9 mouse cellular contexts compared by ENCODE assay signal in genomic region chr13:55210193-55210970, GRCm38 (mm10). TPM values are rescaled to one million over a fixed set of nuclear protein-coding genes. Genes with fewer than 3 reads are reported as not detected.
A peak's percentile ranks its signal among the peaks of the same experiment; 100 is the strongest.
DNase-seq lines count a peak whose midpoint lies in the region; ATAC-seq and TF ChIP-seq lines count a peak whose summit lies in the region.
"Had no signal": no experiment of that assay in that cellular context is flagged by ENCODE, and none has a peak within 500 bp of the region (broad histone marks: within the 10 kb centered on the region; RNA-seq: fewer than 3 reads in every experiment).

No protein-coding gene starts in this region.

- H3K4me1 ChIP-seq in E14TG2a.4 (replicated peaks; ENCODE audit: low read depth, low read length), result peaks cover 67% of the 10 kb centered on the region
- H3K4me1 ChIP-seq in brown adipose tissue, adult 24 weeks (ENCODE audit: control insufficient read depth, insufficient read depth, insufficient read length, low read length), result peaks cover 10% of the 10 kb centered on the region; the same call in 1 of the 2 replicates
- peaks cover 32% of the 10 kb centered on the region for H3K4me1 ChIP-seq in heart, embryonic 13.5 days
- H3K4me1 ChIP-seq in kidney, postnatal 0 days (replicated peaks; ENCODE audit: insufficient read depth, low read length), result peaks cover 16% of the 10 kb centered on the region
- peaks cover 40% of the 10 kb centered on the region for H3K4me1 ChIP-seq in liver, embryonic 16.5 days (ENCODE audit: control insufficient read depth, low read depth, low read length)
- peaks cover 35% of the 10 kb centered on the region for H3K4me1 ChIP-seq in neural tube, embryonic 11.5 days (ENCODE audit: control insufficient read depth, insufficient read depth, low read length)
- H3K4me1 ChIP-seq in thymus, adult 2 months (replicated peaks; ENCODE audit: control insufficient read depth, insufficient read depth, low read length), result peaks cover 20% of the 10 kb centered on the region

- H3K4me3 ChIP-seq in E14TG2a.4 (replicated peaks; ENCODE audit: low read length), result peak overlapping the region; percentile 85
- peak overlapping the region; percentile 80 for H3K4me3 ChIP-seq in brown adipose tissue, adult 24 weeks (ENCODE audit: insufficient read depth, low read depth, low read length)
- peak overlapping the region; percentile 73 for H3K4me3 ChIP-seq in heart, embryonic 13.5 days
- H3K4me3 ChIP-seq in kidney, postnatal 0 days (replicated peaks; ENCODE audit: low read depth, low read length), result peak overlapping the region; percentile 68
- H3K4me3 ChIP-seq in liver, embryonic 16.5 days (ENCODE audit: low read depth, low read length), result peak overlapping the region; percentile 88
- peak overlapping the region; percentile 56 for H3K4me3 ChIP-seq in neural tube, embryonic 11.5 days (ENCODE audit: low read depth, low read length)
- peak overlapping the region; percentile 59 for H3K4me3 ChIP-seq in thymus, adult 2 months (ENCODE audit: control insufficient read depth, insufficient read depth, low read length)

- no peaks in the 10 kb centered on the region for H3K27me3 ChIP-seq in E14TG2a.4 (ENCODE audit: insufficient read depth, low read length)
- H3K27me3 ChIP-seq in heart, embryonic 13.5 days (replicated peaks), result 0 out of 2 replicates have a peak, but pooled peaks cover 3% of the 10 kb centered on the region
- H3K27me3 ChIP-seq in kidney, postnatal 0 days (ENCODE audit: insufficient read depth, low read length), result no peaks in the 10 kb centered on the region
- H3K27me3 ChIP-seq in liver, embryonic 16.5 days (ENCODE audit: control insufficient read depth, insufficient read depth, low read depth, low read length), result no peaks in the 10 kb centered on the region
- H3K27me3 ChIP-seq in neural tube, embryonic 11.5 days (ENCODE audit: control insufficient read depth, insufficient read depth, low read length), result no peaks in the 10 kb centered on the region
- H3K27me3 ChIP-seq in thymus, adult 2 months (ENCODE audit: control insufficient read depth, insufficient read depth, low read length), result no peaks in the 10 kb centered on the region
- H3K27me3 ChIP-seq: Patski had no signal

- no peak for TF ChIP-seq POLR2A in thymus, adult 2 months (IDR thresholded peaks at IDR 0.05; ENCODE audit: control insufficient read depth, extremely low read depth, insufficient read depth, low read length, poor library complexity)

- peaks cover 27% of the 10 kb centered on the region for H3K36me3 ChIP-seq in E14TG2a.4 (ENCODE audit: insufficient read depth, low read length)
- H3K36me3 ChIP-seq in heart, embryonic 13.5 days, result peaks cover 19% of the 10 kb centered on the region
- no peaks in the 10 kb centered on the region for H3K36me3 ChIP-seq in kidney, postnatal 0 days (ENCODE audit: insufficient read depth, low read length)
- H3K36me3 ChIP-seq in liver, embryonic 16.5 days (ENCODE audit: control insufficient read depth, insufficient read depth), result peaks cover 4% of the 10 kb centered on the region; the same call in 1 of the 2 replicates
- no peaks in the 10 kb centered on the region for H3K36me3 ChIP-seq in neural tube, embryonic 11.5 days (ENCODE audit: control insufficient read depth, insufficient read depth, low read length)
- peaks cover 8% of the 10 kb centered on the region; the same call in 1 of the 2 replicates for H3K36me3 ChIP-seq in thymus, adult 2 months (ENCODE audit: control insufficient read depth, insufficient read depth, low read length)

- peak; percentile 57 for ATAC-seq in erythroid progenitor cell, adult 5-6 weeks (replicated peaks; ENCODE audit: low FRiP score, poor library complexity, severe bottlenecking)
- ATAC-seq in heart, embryonic 13.5 days (ENCODE audit: extremely low read depth, insufficient number of reproducible peaks, low FRiP score, low TSS enrichment), result peak; percentile 24
- peak; percentile 42 for ATAC-seq in kidney, postnatal 0 days (replicated peaks; ENCODE audit: low FRiP score, low read depth)
- ATAC-seq in liver, embryonic 16.5 days (ENCODE audit: low read depth), result peak; percentile 23
- peak; percentile 45 for ATAC-seq in neural tube, embryonic 11.5 days (ENCODE audit: insufficient read depth, low FRiP score, low TSS enrichment)
- ATAC-seq: Patski had no signal

- WGBS in heart, embryonic 13.5 days, result 1% methylated on average over 55 of the region's 77 CpGs
- 3% methylated on average over 56 of the region's 77 CpGs for WGBS in kidney, postnatal 0 days
- 3% methylated on average over 74 of the region's 77 CpGs for WGBS in liver, embryonic 16.5 days (ENCODE audit: insufficient replicate concordance)
- under 1% methylated on average over 73 of the region's 77 CpGs for WGBS in neural tube, embryonic 11.5 days
- 17% methylated on average over 70 of the region's 77 CpGs for WGBS in thymus, adult 2 months

- peak overlapping the region; percentile 96 for H3K9ac ChIP-seq in heart, embryonic 13.5 days
- H3K9ac ChIP-seq in kidney, postnatal 0 days (ENCODE audit: low read depth, low read length), result peak overlapping the region; percentile 92
- H3K9ac ChIP-seq in liver, embryonic 16.5 days (ENCODE audit: low read depth, low read length), result peak overlapping the region; percentile 95
- H3K9ac ChIP-seq in neural tube, embryonic 11.5 days (ENCODE audit: low read length), result peak overlapping the region; percentile 98

- H3K27ac ChIP-seq in brown adipose tissue, adult 24 weeks (replicated peaks; ENCODE audit: low read depth, low read length), result peak overlapping the region; percentile 97
- H3K27ac ChIP-seq in heart, embryonic 13.5 days (replicated peaks), result peak overlapping the region; percentile 97
- H3K27ac ChIP-seq in kidney, postnatal 0 days, result peak overlapping the region; percentile 98
- peak overlapping the region; percentile 93 for H3K27ac ChIP-seq in liver, embryonic 16.5 days (ENCODE audit: low read length)
- H3K27ac ChIP-seq in neural tube, embryonic 11.5 days (ENCODE audit: low read depth, low read length), result peak overlapping the region; percentile 98
- H3K27ac ChIP-seq in thymus, adult 2 months (ENCODE audit: control insufficient read depth, insufficient read depth, low read length), result peak overlapping the region; percentile 68

- peak overlapping the region; percentile 88 for H3K4me2 ChIP-seq in heart, embryonic 13.5 days
- peak overlapping the region; percentile 75 for H3K4me2 ChIP-seq in kidney, postnatal 0 days (ENCODE audit: low read length)
- peak overlapping the region; percentile 100 for H3K4me2 ChIP-seq in liver, embryonic 16.5 days (ENCODE audit: low read depth, low read length)
- H3K4me2 ChIP-seq in neural tube, embryonic 11.5 days (ENCODE audit: low read depth), result peak overlapping the region; percentile 91

- no peaks in the 10 kb centered on the region for H3K9me3 ChIP-seq in E14TG2a.4 (ENCODE audit: low read length)
- no peaks in the 10 kb centered on the region for H3K9me3 ChIP-seq in heart, embryonic 13.5 days
- H3K9me3 ChIP-seq in kidney, postnatal 0 days (replicated peaks; ENCODE audit: low read length), result no peaks in the 10 kb centered on the region
- no peaks in the 10 kb centered on the region for H3K9me3 ChIP-seq in liver, embryonic 16.5 days (replicated peaks; ENCODE audit: control insufficient read depth, low read length)
- no peaks in the 10 kb centered on the region for H3K9me3 ChIP-seq in neural tube, embryonic 11.5 days (ENCODE audit: control insufficient read depth, low read length)

- peak; percentile 83 for DNase-seq in kidney, postnatal 0 days (ENCODE audit: low spot score)
- DNase-seq in neural tube, embryonic 11.5 days (ENCODE audit: low spot score), result peak; percentile 85
- peak; percentile 53 for DNase-seq in thymus, adult 2 months

- TF ChIP-seq CTCF in E14TG2a.4 (conservative IDR thresholded peaks at IDR 0.05; ENCODE audit: low read length), result no peak
- TF ChIP-seq CTCF in kidney, postnatal 0 days (IDR thresholded peaks at IDR 0.05; ENCODE audit: low read depth), result peak; percentile 17; the same call in 1 of the 2 replicates
- TF ChIP-seq CTCF in thymus, adult 2 months (IDR thresholded peaks at IDR 0.05; ENCODE audit: borderline replicate concordance, control insufficient read depth, extremely low read depth, insufficient read depth, low read length, poor library complexity), result no peak

RNA-seq across cellular contexts. Expression of gene Nsd1, which starts 0.8 kb away (rescaled TPM):
- 24.0 and 34.1 TPM in 2 replicates for polyA plus RNA-seq in brown adipose tissue, adult 24 weeks (2012; ENCODE audit: insufficient read depth, insufficient read length, missing spikeins)
- total RNA-seq in erythroid progenitor cell, adult 5-6 weeks (2015; ENCODE audit: low replicate concordance), result 36.9 and 38.2 TPM in 2 replicates
- total RNA-seq in erythroid progenitor cell, adult 5-6 weeks (2017; ENCODE audit: low replicate concordance), result 50.6 and 85.7 TPM in 2 replicates
- 41.4 and 43.4 TPM in 2 replicates for polyA plus RNA-seq in heart, embryonic 13.5 days (2015; fragmentation: Nextera tagmentation; extraction: Ambion mirVana)
- polyA plus RNA-seq in kidney, postnatal 0 days (2015; fragmentation: Nextera tagmentation; extraction: Ambion mirVana), result 51.7 and 52.5 TPM in 2 replicates
- polyA plus RNA-seq in liver, embryonic 16.5 days (2015; fragmentation: Nextera tagmentation; extraction: Ambion mirVana), result 12.2 and 13.0 TPM in 2 replicates
- 68.2 and 69.8 TPM in 2 replicates for polyA plus RNA-seq in neural tube, embryonic 11.5 days (2014; fragmentation: Nextera tagmentation; extraction: Ambion mirVana)
- polyA plus RNA-seq in thymus, adult 2 months (2012; rRNA removed), result 32.8 and 38.6 TPM in 2 replicates

RNA-seq across cellular contexts. Expression of gene Fgfr4, which starts 57.9 kb away (rescaled TPM):
- not detected in 2 replicates for polyA plus RNA-seq in brown adipose tissue, adult 24 weeks (2012; ENCODE audit: insufficient read depth, insufficient read length, missing spikeins)
- total RNA-seq in erythroid progenitor cell, adult 5-6 weeks (2015; ENCODE audit: low replicate concordance), result not detected in 2 replicates
- total RNA-seq in erythroid progenitor cell, adult 5-6 weeks (2017; ENCODE audit: low replicate concordance), result not detected in 2 replicates
- polyA plus RNA-seq in heart, embryonic 13.5 days (2015; fragmentation: Nextera tagmentation; extraction: Ambion mirVana), result 0.98 and 1.1 TPM in 2 replicates
- 14.6 and 15.8 TPM in 2 replicates for polyA plus RNA-seq in kidney, postnatal 0 days (2015; fragmentation: Nextera tagmentation; extraction: Ambion mirVana)
- polyA plus RNA-seq in liver, embryonic 16.5 days (2015; fragmentation: Nextera tagmentation; extraction: Ambion mirVana), result 6.1 and 6.9 TPM in 2 replicates
- polyA plus RNA-seq in neural tube, embryonic 11.5 days (2014; fragmentation: Nextera tagmentation; extraction: Ambion mirVana), result 3.0 and 3.2 TPM in 2 replicates
- polyA plus RNA-seq in thymus, adult 2 months (2012; rRNA removed), result 0.50 and 0.63 TPM in 2 replicates

Comparison
In these comparisons a context has a peak if more than half of its experiments do, and no peak if none do; other contexts are left out.
1. Peak in every context shown above with its lines: DNase-seq, ATAC-seq, H3K4me3 ChIP-seq and H3K27ac ChIP-seq.